Mouse (Mus musculus): ENCODE data around the gene Hes2.
A peak's percentile ranks its signal among the peaks of the same experiment; 100 is the strongest.

GRCm38 (mm10) chr4:152155019-152155418 lies 3.6 kb upstream of the Hes2 start:
- no peak for TF ChIP-seq EP300 (IDR thresholded peaks at IDR 0.05; ENCODE audit: low read depth)
- 0 out of 2 replicates have a peak, but pooled peaks have one; percentile 3 for TF ChIP-seq CTCF (IDR thresholded peaks at IDR 0.05; ENCODE audit: low read depth)
